Mouse (Mus musculus) neural tube, embryonic 11.5 days (tissue): Measurements from ENCODE around the gene Adgb. TPM values are rescaled to one million over a fixed set of nuclear protein-coding genes. Genes with fewer than 3 reads are reported as not detected.
A peak's percentile ranks its signal among the peaks of the same experiment; 100 is the strongest.

ENCODE experiments used
- ATAC-seq: fragments of 200-750 bp; cut with Nextera tagmentation; 2 replicates; pipeline ENCODE4 v1.8.0; 2017; ENCODE audit warnings: moderate number of reproducible peaks, mild to moderate bottlenecking, moderate TSS enrichment, moderate library complexity; ENCODE audit not compliant: insufficient read depth, low FRiP score, low TSS enrichment
- DNase-seq: peaks from one replicate; pipeline ENCODE4 v3.0.0-alpha.2; 2015; ENCODE audit warnings: low spot score
- H3K27ac ChIP-seq: fragments of 300-500 bp; sonication (generic); 2 replicates; pipeline ENCODE4 v1.5.1; 2014; ENCODE audit warnings: low read depth, mild to moderate bottlenecking, low read length
- H3K27me3 ChIP-seq: fragments of 300-500 bp; sonication (generic); 2 replicates; pipeline ENCODE4 v1.6.1; 2014; ENCODE audit warnings: mild to moderate bottlenecking, low read length, mixed read lengths; ENCODE audit not compliant: control insufficient read depth, insufficient read depth
- H3K36me3 ChIP-seq: fragments of 300-500 bp; sonication (generic); 2 replicates; pipeline ENCODE4 v1.6.1; 2014; ENCODE audit warnings: mild to moderate bottlenecking, low read length, moderate library complexity, mixed read lengths; ENCODE audit not compliant: control insufficient read depth, insufficient read depth
- H3K4me1 ChIP-seq: fragments of 300-500 bp; sonication (generic); 2 replicates; pipeline ENCODE4 v1.6.1; 2014; ENCODE audit warnings: low read length, mixed read lengths; ENCODE audit not compliant: control insufficient read depth, insufficient read depth
- H3K4me2 ChIP-seq: fragments of 300-500 bp; sonication (generic); 2 replicates; pipeline ENCODE4 v1.6.1; 2014; ENCODE audit warnings: low read depth, mild to moderate bottlenecking, moderate library complexity
- H3K4me3 ChIP-seq: fragments of 300-500 bp; sonication (generic); 2 replicates; pipeline ENCODE4 v1.5.1; 2014; ENCODE audit warnings: low read depth, low read length
- H3K9ac ChIP-seq: fragments of 300-500 bp; sonication (generic); 2 replicates; pipeline ENCODE4 v1.6.1; 2014; ENCODE audit warnings: mild to moderate bottlenecking, low read length
- H3K9me3 ChIP-seq: fragments of 300-500 bp; sonication (generic); 2 replicates; pipeline ENCODE4 v1.6.1; 2016; ENCODE audit warnings: low read length; ENCODE audit not compliant: control insufficient read depth
- WGBS: fragments of 180-500 bp; shearing (Covaris S2); extraction: QIAGEN DNeasy Blood & Tissue Kit; methylation state at CpG from one replicate; pipeline ENCODE4 v1.1.7; 2014; 5-methylcytosine and 5-hydroxymethylcytosine counted together
- polyA plus RNA-seq: library from polyadenylated mRNA; unstranded; fragments of >200 nt; fragmentation: Nextera tagmentation; extraction: Ambion mirVana; gene quantifications from 2 replicates; pipeline ENCODE4 v1.2.1, GENCODE M21; 2014

The Adgb gene
- polyA plus RNA-seq, 1 experiment from 2014 or later = 0.28 TPM

DNA sequence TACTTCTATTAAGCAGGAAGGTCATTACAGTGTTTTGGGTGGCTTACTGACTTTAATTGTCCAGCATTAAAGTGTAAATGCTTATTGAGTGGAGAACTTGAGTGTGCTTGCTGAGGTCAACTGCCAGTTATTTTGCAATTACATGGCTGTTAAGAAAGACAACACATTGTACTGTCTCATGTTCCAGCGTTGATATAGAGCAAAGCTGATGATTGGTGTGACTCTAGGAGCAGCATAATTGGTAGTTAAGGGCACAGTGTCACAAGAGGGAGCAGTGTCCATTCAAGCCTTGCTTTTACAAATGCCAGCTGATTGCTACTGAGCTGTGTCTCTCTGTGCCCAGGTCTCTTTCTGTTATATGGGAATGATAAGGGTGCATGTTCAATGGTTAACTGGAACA lies 97.5 kb downstream of the Adgb start:
- H3K27me3 ChIP-seq = no peaks in the 10 kb centered on the region
- no peak overlapping the region for H3K4me3 ChIP-seq
- WGBS = 56% methylated on average over 1 of the region's 1 CpGs
- no peaks in the 10 kb centered on the region for H3K9me3 ChIP-seq
- H3K4me1 ChIP-seq = no peaks in the 10 kb centered on the region
- ATAC-seq = no peak
- no peak overlapping the region for H3K4me2 ChIP-seq
- no peak overlapping the region for H3K9ac ChIP-seq
- H3K36me3 ChIP-seq = no peaks in the 10 kb centered on the region
- no peak overlapping the region for H3K27ac ChIP-seq
- no peak for DNase-seq

DNA sequence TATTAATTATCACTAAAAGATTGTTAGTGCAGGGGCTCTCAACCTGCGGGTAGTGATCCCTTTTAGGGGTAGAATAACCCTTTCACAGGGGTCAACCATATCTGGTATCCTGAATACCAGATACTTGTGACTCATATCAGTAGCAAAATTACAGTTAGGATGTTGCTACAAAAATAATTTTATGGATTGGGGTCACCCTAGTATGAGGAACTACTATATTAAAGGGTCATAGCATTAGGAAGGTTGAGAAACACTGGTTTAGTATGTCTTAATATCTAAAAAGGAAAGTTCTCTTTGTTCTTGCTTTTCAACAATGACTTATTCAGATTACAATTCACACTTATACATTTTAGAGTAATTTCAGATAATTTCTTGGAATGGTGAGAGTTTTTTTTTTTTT lies 108.1 kb downstream of the Adgb start:
- Histone ChIP-seq H3K9me3 (no peaks in the 10 kb centered on the region), H3K27me3 (no peaks in the 10 kb centered on the region), H3K4me3 (no peak overlapping the region), H3K27ac (no peak overlapping the region), H3K36me3 (no peaks in the 10 kb centered on the region), H3K4me1 (no peaks in the 10 kb centered on the region), H3K9ac (no peak overlapping the region), H3K4me2 (no peak overlapping the region)
- DNase-seq (no peak), ATAC-seq (no peak)
- 86% methylated on average over 1 of the region's 1 CpGs for WGBS

DNA sequence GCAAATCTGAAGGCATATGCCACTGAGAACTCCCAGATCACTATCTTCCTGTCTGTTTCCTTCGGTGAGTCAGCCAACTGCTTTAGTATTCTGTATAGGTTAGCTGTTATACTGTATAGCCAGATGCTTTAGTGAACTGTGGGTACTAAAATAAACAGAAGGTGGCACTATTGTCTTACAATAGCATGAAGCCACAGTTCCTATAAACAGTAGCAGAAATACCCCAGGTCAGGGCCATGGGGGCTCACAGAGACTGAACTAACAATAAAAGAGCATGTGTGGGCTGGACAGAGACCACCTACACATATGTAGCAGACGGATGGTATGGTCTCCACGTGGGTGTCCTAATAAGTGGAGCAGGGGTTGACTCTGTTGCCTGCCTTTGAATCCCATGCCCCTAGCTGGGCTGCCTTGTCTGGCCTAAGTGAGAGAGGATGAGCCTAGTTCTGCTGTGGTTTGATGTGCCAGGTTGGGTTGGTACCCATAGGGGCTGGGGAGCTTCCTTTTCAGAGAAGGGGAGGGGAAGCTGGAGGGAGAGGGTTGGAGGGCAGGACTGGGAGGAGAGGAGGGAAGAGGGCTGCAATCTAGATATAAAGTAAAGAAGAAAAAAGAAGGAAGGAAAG lies 116.4 kb downstream of the Adgb start:
- Histone ChIP-seq H3K9me3 (no peaks in the 10 kb centered on the region), H3K4me1 (no peaks in the 10 kb centered on the region), H3K27me3 (no peaks in the 10 kb centered on the region), H3K9ac (no peak overlapping the region), H3K4me2 (no peak overlapping the region), H3K4me3 (no peak overlapping the region), H3K27ac (no peak overlapping the region), H3K36me3 (no peaks in the 10 kb centered on the region)
- WGBS = 17% methylated on average over 3 of the region's 3 CpGs
- ATAC-seq = peak; percentile 88
- peak; percentile 30 for DNase-seq

- no peaks in the 10 kb centered on the region for H3K4me1 ChIP-seq
- H3K9ac ChIP-seq = no peak overlapping the region
- H3K9me3 ChIP-seq = no peaks in the 10 kb centered on the region
- DNase-seq (no peak), ATAC-seq (no peak)
- H3K4me2 ChIP-seq = no peak overlapping the region
- no peak overlapping the region for H3K27ac ChIP-seq
- H3K36me3 ChIP-seq = no peaks in the 10 kb centered on the region
- H3K4me3 ChIP-seq = no peak overlapping the region
- WGBS = 91% methylated on average over 3 of the region's 3 CpGs
- H3K27me3 ChIP-seq = no peaks in the 10 kb centered on the region
Observed at GRCm38 (mm10) chr10:10352184-10352583, 119.9 kb downstream of the Adgb start.

GRCm38 (mm10) chr10:10350550-10350949 lies 121.6 kb downstream of the Adgb start:
- no peaks in the 10 kb centered on the region for H3K27me3 ChIP-seq
- WGBS = 90% methylated on average over 3 of the region's 3 CpGs
- no peak overlapping the region for H3K27ac ChIP-seq
- no peak overlapping the region for H3K9ac ChIP-seq
- no peak overlapping the region for H3K4me3 ChIP-seq
- ATAC-seq (no peak), DNase-seq (no peak)
- no peaks in the 10 kb centered on the region for H3K9me3 ChIP-seq
- no peaks in the 10 kb centered on the region for H3K36me3 ChIP-seq
- no peaks in the 10 kb centered on the region for H3K4me1 ChIP-seq
- H3K4me2 ChIP-seq = no peak overlapping the region

DNA sequence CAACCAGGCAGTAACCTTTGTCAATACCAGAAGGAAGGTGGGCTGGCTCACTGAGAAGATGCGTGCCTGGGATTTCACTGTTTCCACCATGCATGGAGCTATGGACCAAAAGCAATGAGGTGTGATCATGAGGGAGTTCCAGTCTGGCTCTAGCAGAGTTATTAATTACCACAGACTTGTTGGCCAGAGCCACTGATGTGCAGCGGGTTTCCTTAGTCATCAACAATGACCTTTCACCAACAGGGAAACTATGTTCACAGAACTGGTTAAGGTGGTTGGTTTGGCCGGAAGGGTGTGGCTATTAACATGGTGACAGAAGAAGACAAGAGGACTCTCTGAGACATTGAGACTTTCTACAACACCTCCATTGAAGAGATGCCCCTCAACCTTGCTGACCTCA lies 128.2 kb downstream of the Adgb start:
- Histone ChIP-seq H3K4me1 (no peaks in the 10 kb centered on the region), H3K4me3 (no peak overlapping the region), H3K9me3 (no peaks in the 10 kb centered on the region), H3K27ac (no peak overlapping the region), H3K9ac (no peak overlapping the region), H3K4me2 (no peak overlapping the region), H3K36me3 (no peaks in the 10 kb centered on the region), H3K27me3 (no peaks in the 10 kb centered on the region)
- no peak for ATAC-seq
- WGBS = 91% methylated on average over 3 of the region's 3 CpGs
- no peak for DNase-seq

DNA sequence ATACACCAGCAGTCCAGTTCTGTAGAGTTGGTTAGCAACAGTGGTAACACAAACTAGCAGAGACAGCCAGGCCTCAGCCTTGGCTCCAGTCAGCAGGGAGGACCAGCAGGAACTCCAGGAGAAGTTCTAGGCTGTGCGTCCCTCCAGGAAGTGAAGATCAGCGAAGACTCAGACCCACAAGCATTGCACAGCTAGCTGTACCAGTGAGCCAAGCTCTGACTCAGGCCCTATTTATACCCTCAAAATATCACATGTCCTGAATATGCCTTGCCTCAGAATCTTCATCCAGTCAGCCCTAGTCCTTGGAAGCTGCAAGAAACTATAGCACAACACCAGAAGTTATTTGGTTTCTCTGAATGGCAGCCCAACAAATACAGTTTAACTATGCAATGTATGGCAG lies 146.6 kb downstream of the Adgb start:
- H3K9me3 ChIP-seq = no peaks in the 10 kb centered on the region
- no peak overlapping the region for H3K9ac ChIP-seq
- H3K4me1 ChIP-seq = no peaks in the 10 kb centered on the region
- H3K27me3 ChIP-seq = no peaks in the 10 kb centered on the region
- 75% methylated on average over 2 of the region's 2 CpGs for WGBS
- H3K36me3 ChIP-seq = no peaks in the 10 kb centered on the region
- ATAC-seq (no peak), DNase-seq (no peak)
- no peak overlapping the region for H3K27ac ChIP-seq
- no peak overlapping the region for H3K4me2 ChIP-seq
- H3K4me3 ChIP-seq = no peak overlapping the region

GRCm38 (mm10) chr10:10322961-10323360 lies 149.2 kb downstream of the Adgb start:
- no peak overlapping the region for H3K9ac ChIP-seq
- H3K9me3 ChIP-seq = no peaks in the 10 kb centered on the region
- WGBS = 91% methylated on average over 11 of the region's 11 CpGs
- H3K36me3 ChIP-seq = no peaks in the 10 kb centered on the region
- H3K27me3 ChIP-seq = no peaks in the 10 kb centered on the region
- no peak overlapping the region for H3K27ac ChIP-seq
- ATAC-seq (no peak), DNase-seq (no peak)
- no peak overlapping the region for H3K4me3 ChIP-seq
- no peak overlapping the region for H3K4me2 ChIP-seq
- H3K4me1 ChIP-seq = no peaks in the 10 kb centered on the region

DNA sequence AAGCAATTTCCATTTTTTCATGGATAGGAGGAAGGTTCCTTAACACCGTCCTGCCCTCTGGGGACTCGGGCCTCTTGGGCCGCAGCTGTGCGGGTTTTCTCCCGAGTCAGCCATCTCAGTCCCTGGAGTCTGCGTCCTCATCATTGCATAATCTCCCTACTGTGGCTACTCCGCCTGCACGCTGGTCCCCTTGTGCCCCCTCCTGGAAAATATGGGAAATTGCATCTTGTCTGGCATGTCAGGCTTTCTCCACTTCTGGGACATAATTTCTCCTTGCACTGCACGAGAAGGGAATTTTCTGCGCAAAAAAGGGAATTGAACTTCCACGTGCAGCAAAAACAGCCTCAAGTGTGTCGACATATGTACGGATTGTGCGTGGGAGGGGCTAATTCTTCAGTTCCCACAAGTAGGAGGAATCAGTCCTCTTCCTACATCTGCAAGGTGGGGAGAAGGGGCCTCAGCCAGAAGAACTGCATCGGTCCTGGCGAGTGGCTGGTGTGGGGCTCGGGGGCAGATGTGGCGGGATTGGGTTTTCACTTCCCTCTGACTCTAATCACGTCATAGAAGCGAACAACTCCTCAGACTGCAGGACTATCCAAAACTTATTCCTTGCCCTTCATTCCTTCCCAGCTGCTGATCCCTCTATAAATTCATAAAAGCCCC lies 150.9 kb downstream of the Adgb start:
- Histone ChIP-seq H3K9me3 (no peaks in the 10 kb centered on the region), H3K27me3 (no peaks in the 10 kb centered on the region), H3K36me3 (no peaks in the 10 kb centered on the region), H3K9ac (no peak overlapping the region), H3K4me1 (no peaks in the 10 kb centered on the region), H3K4me3 (no peak overlapping the region), H3K27ac (no peak overlapping the region), H3K4me2 (no peak overlapping the region)
- 14% methylated on average over 20 of the region's 20 CpGs for WGBS
- ATAC-seq (peak; percentile 95), DNase-seq (peak; percentile 66)
